In the genomic region with DNA sequence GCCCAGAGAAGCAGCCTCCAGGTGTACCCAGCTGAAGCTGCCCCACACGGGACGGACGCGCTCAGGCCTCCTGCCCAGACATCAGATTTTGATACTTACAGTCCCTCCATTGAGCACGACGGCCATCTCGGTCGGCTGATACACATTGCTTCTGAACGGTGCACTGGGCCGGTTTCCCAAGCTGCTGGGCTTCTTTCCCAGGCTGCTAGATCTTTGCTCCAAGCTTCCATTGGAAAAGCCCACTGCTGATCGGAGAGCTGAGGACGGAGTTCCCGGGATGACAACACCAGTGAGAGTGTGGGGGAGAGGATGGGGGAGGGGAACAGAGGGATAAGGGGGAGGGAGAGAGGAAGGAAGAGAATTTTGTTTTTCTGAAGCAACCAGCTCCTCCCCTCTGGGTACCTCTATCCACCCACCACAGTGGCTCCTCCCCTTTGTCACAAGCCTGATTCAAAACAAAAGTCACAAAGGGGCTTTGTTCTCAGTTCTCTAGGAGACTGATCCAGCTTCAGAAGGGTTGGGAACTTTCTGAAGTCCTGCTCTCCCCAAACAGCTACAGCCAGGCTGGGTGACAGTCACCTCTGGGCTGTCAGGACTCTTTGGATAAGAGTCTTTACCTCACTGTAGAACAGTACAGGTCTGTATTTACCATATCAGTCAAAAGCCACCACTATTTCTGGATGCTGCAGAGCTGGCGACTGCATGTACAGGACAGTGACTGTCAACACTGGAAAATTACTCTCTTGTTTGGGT, we compare ENCODE assay signal across 9 mouse cellular contexts. TPM values are rescaled to one million over a fixed set of nuclear protein-coding genes. Genes with fewer than 3 reads are reported as not detected.
DNase-seq lines count a peak whose midpoint lies in the region; ATAC-seq and TF ChIP-seq lines count a peak whose summit lies in the region.
"Had no signal": no experiment of that assay in that cellular context is flagged by ENCODE, and none has a peak within 500 bp of the region (broad histone marks: within the 10 kb centered on the region; RNA-seq: fewer than 3 reads in every experiment).

No protein-coding gene starts in this region.

- TF ChIP-seq CTCF in kidney, postnatal 0 days (IDR thresholded peaks at IDR 0.05; ENCODE audit: low read depth), result no peak
- TF ChIP-seq CTCF in olfactory bulb, adult 2 months (IDR thresholded peaks at IDR 0.05; ENCODE audit: insufficient read depth, low read depth, low read length), result no peak

- H3K27me3 ChIP-seq in kidney, postnatal 0 days (ENCODE audit: insufficient read depth, low read length), result no peaks in the 10 kb centered on the region
- H3K27me3 ChIP-seq in limb, embryonic 10.5 days (ENCODE audit: low read depth, poor library complexity, severe bottlenecking), result no peaks in the 10 kb centered on the region

- peak overlapping the region; percentile 24; the same call in 1 of the 2 replicates for H3K4me2 ChIP-seq in kidney, postnatal 0 days (ENCODE audit: low read length)

- no peak for TF ChIP-seq POLR2A in olfactory bulb, adult 2 months (IDR thresholded peaks at IDR 0.05; ENCODE audit: insufficient read depth, low read depth, low read length)

- H3K9me3 ChIP-seq in kidney, postnatal 0 days (replicated peaks; ENCODE audit: low read length), result no peaks in the 10 kb centered on the region
- H3K9me3 ChIP-seq in limb, embryonic 10.5 days (replicated peaks), result no peaks in the 10 kb centered on the region

- WGBS in kidney, postnatal 0 days, result 40% methylated on average over 14 of the region's 14 CpGs
- WGBS in limb, embryonic 10.5 days, result 53% methylated on average over 14 of the region's 14 CpGs
- 12% methylated on average over 14 of the region's 14 CpGs for WGBS in olfactory bulb, adult 2 months

- ATAC-seq in kidney, postnatal 0 days (replicated peaks; ENCODE audit: low FRiP score, low read depth), result peak; percentile 62; the same call in 1 of the 2 replicates
- ATAC-seq in hematopoietic stem cell, adult 5-6 weeks (replicated peaks in 1 of 2; ENCODE audit: insufficient read depth in 1 of 2, low FRiP score in 2 of 2, low TSS enrichment in 1 of 2, low read depth in 1 of 2, poor library complexity in 2 of 2, severe bottlenecking in 2 of 2), result peak; percentile 63 to 92

- H3K4me3 ChIP-seq in kidney, postnatal 0 days (replicated peaks; ENCODE audit: low read depth, low read length), result no peak overlapping the region
- H3K4me3 ChIP-seq in limb, embryonic 10.5 days, result no peak overlapping the region
- peak overlapping the region; percentile 11 for H3K4me3 ChIP-seq in olfactory bulb, adult 2 months (ENCODE audit: insufficient read depth, low read depth, low read length)

- H3K27ac ChIP-seq in kidney, postnatal 0 days, result no peak overlapping the region
- peak overlapping the region; percentile 67 for H3K27ac ChIP-seq in limb, embryonic 10.5 days
- peak overlapping the region; percentile 89 for H3K27ac ChIP-seq in olfactory bulb, adult 2 months (ENCODE audit: insufficient read depth, low read depth, low read length)

- 0 out of 2 replicates have a peak, but pooled peaks cover 6% of the 10 kb centered on the region for H3K36me3 ChIP-seq in kidney, postnatal 0 days (ENCODE audit: insufficient read depth, low read length)
- H3K36me3 ChIP-seq in limb, embryonic 10.5 days, result peaks cover 71% of the 10 kb centered on the region

- no peak overlapping the region for H3K9ac ChIP-seq in kidney, postnatal 0 days (ENCODE audit: low read depth, low read length)

- no peaks in the 10 kb centered on the region for H3K4me1 ChIP-seq in kidney, postnatal 0 days (replicated peaks; ENCODE audit: insufficient read depth, low read length)
- 0 out of 2 replicates have a peak, but pooled peaks cover 4% of the 10 kb centered on the region for H3K4me1 ChIP-seq in limb, embryonic 10.5 days
- H3K4me1 ChIP-seq in olfactory bulb, adult 2 months (ENCODE audit: control insufficient read depth, insufficient read depth, low read length), result peaks cover 62% of the 10 kb centered on the region

- DNase-seq in kidney, postnatal 0 days (ENCODE audit: low spot score), result peak; percentile 82
- DNase-seq in kidney, postnatal 25 days, result no peak
- peak; percentile 62 for DNase-seq in cerebellum, adult 9-10 months
- peak; percentile 14 for DNase-seq in forelimb bud, embryonic 11.5 days (ENCODE audit: low read depth, low spot score)
- no peak for DNase-seq in limb, embryonic 10.5 days (ENCODE audit: low spot score)
- DNase-seq in adrenal gland, postnatal 4 days (ENCODE audit: low spot score in 2 of 2), result no peak

RNA-seq across cellular contexts. Expression of gene Gprc5b, which starts 18.4 kb away (rescaled TPM):
- 4.1 and 4.5 TPM in 2 replicates for polyA plus RNA-seq in kidney, postnatal 0 days (2015; fragmentation: Nextera tagmentation; extraction: Ambion mirVana)
- total RNA-seq in hematopoietic stem cell, adult 5-6 weeks (2017), result 23.8 and 28.0 TPM in 2 replicates
- 6.6 and 8.2 TPM in 2 replicates for polyA plus RNA-seq in limb, embryonic 10.5 days (2016; fragmentation: Nextera tagmentation; extraction: Ambion mirVana)
- polyA plus RNA-seq in olfactory bulb, adult 2 months (2012; ENCODE audit: insufficient read depth, insufficient read length, low replicate concordance, missing spikeins), result not detected in 2 replicates
- 10 to 100 TPM; 53.3 to 66.6 TPM for total RNA-seq in adrenal gland, postnatal 4 days (2021)
- total RNA-seq: MEL had no signal

Comparison
In these comparisons a context has a peak if more than half of its experiments do, and no peak if none do; other contexts are left out.
1. DNase-seq: peak in kidney, postnatal 0 days (single experiment), cerebellum, adult 9-10 months (single experiment) and forelimb bud, embryonic 11.5 days (single experiment); none in kidney, postnatal 25 days (0 of 2), limb, embryonic 10.5 days (single experiment) and adrenal gland, postnatal 4 days (0 of 2).